9 mouse cellular contexts compared by ENCODE assay signal in genomic region chr14:62965811-62966520, GRCm38 (mm10). TPM values are rescaled to one million over a fixed set of nuclear protein-coding genes. Genes with fewer than 3 reads are reported as not detected.
DNase-seq lines count a peak whose midpoint lies in the region; ATAC-seq and TF ChIP-seq lines count a peak whose summit lies in the region.
"Had no signal": no experiment of that assay in that cellular context is flagged by ENCODE, and none has a peak within 500 bp of the region (broad histone marks: within the 10 kb centered on the region; RNA-seq: fewer than 3 reads in every experiment).

No protein-coding gene starts in this region.

- H3K36me3 ChIP-seq in forebrain, embryonic 10.5 days (replicated peaks) = peaks cover 3% of the 10 kb centered on the region; the same call in 1 of the 2 replicates
- H3K36me3 ChIP-seq in kidney, postnatal 0 days (ENCODE audit: insufficient read depth, low read length) = no peaks in the 10 kb centered on the region
- 0 out of 2 replicates have a peak, but pooled peaks cover 5% of the 10 kb centered on the region for H3K36me3 ChIP-seq in midbrain, embryonic 13.5 days

- H3K4me1 ChIP-seq in forebrain, embryonic 10.5 days = peaks cover 13% of the 10 kb centered on the region
- H3K4me1 ChIP-seq in kidney, postnatal 0 days (replicated peaks; ENCODE audit: insufficient read depth, low read length) = no peaks in the 10 kb centered on the region; the same call in 1 of the 2 replicates
- H3K4me1 ChIP-seq in midbrain, embryonic 13.5 days (replicated peaks) = peaks cover 11% of the 10 kb centered on the region

- no peaks in the 10 kb centered on the region for H3K9me3 ChIP-seq in forebrain, embryonic 10.5 days
- H3K9me3 ChIP-seq in kidney, postnatal 0 days (replicated peaks; ENCODE audit: low read length) = no peaks in the 10 kb centered on the region
- H3K9me3 ChIP-seq in midbrain, embryonic 13.5 days = no peaks in the 10 kb centered on the region

- peak overlapping the region; percentile 49 for H3K4me3 ChIP-seq in forebrain, embryonic 10.5 days
- peak overlapping the region; percentile 26 for H3K4me3 ChIP-seq in kidney, postnatal 0 days (replicated peaks; ENCODE audit: low read depth, low read length)
- H3K4me3 ChIP-seq in midbrain, embryonic 13.5 days (replicated peaks) = peak overlapping the region; percentile 21

- no peak overlapping the region for H3K9ac ChIP-seq in kidney, postnatal 0 days (ENCODE audit: low read depth, low read length)
- H3K9ac ChIP-seq in midbrain, embryonic 13.5 days (replicated peaks) = no peak overlapping the region; the same call in 1 of the 2 replicates

- no peaks in the 10 kb centered on the region for H3K27me3 ChIP-seq in forebrain, embryonic 10.5 days (ENCODE audit: poor library complexity, severe bottlenecking)
- no peaks in the 10 kb centered on the region for H3K27me3 ChIP-seq in kidney, postnatal 0 days (ENCODE audit: insufficient read depth, low read length)
- H3K27me3 ChIP-seq in midbrain, embryonic 13.5 days = no peaks in the 10 kb centered on the region

- whole genome bisulfite sequencing in forebrain, embryonic 10.5 days = 29% methylated on average over 15 of the region's 15 CpGs
- WGBS in kidney, postnatal 0 days = 9% methylated on average over 15 of the region's 15 CpGs
- WGBS in midbrain, embryonic 13.5 days = 23% methylated on average over 15 of the region's 15 CpGs

- H3K4me2 ChIP-seq in kidney, postnatal 0 days (ENCODE audit: low read length) = peak overlapping the region; percentile 57
- H3K4me2 ChIP-seq in midbrain, embryonic 13.5 days (replicated peaks) = peak overlapping the region; percentile 44

- peak; percentile 7 for DNase-seq in gastrocnemius, adult 18-20 months (ENCODE audit: low spot score)
- DNase-seq in gastrocnemius, postnatal 25 days = no peak
- no peak for DNase-seq in forebrain, embryonic 10.5 days (ENCODE audit: extremely low spot score, low spot score)
- peak; percentile 90 for DNase-seq in kidney, postnatal 0 days (ENCODE audit: low spot score)
- no peak for DNase-seq in c-Kit-positive CD71-positive TER-119-positive erythroid progenitor cells, embryonic 14.5 days (ENCODE audit: low spot score)
- no peak for DNase-seq in right cerebral cortex, adult 18-20 months
- DNase-seq in cerebellum, adult 11-12 months = no peak

- peak overlapping the region; percentile 72 for H3K27ac ChIP-seq in forebrain, embryonic 10.5 days
- peak overlapping the region; percentile 60 for H3K27ac ChIP-seq in kidney, postnatal 0 days
- no peak overlapping the region for H3K27ac ChIP-seq in midbrain, embryonic 13.5 days

- no peak for TF ChIP-seq CTCF in kidney, postnatal 0 days (IDR thresholded peaks at IDR 0.05; ENCODE audit: low read depth)

- ATAC-seq in kidney, postnatal 0 days (replicated peaks; ENCODE audit: low FRiP score, low read depth) = peak; percentile 73; the same call in 1 of the 2 replicates
- no peak for ATAC-seq in midbrain, embryonic 13.5 days

RNA-seq across cellular contexts. Expression of gene Defb48, which starts 18.3 kb away (rescaled TPM):
- total RNA-seq in gastrocnemius, adult 18-20 months (2021) = not detected
- not detected for total RNA-seq in gastrocnemius, postnatal 25 days (2021)
- polyA plus RNA-seq in forebrain, embryonic 10.5 days (2016; fragmentation: Nextera tagmentation; extraction: Ambion mirVana) = not detected in 2 replicates
- polyA plus RNA-seq in kidney, postnatal 0 days (2015; fragmentation: Nextera tagmentation; extraction: Ambion mirVana) = not detected in 2 replicates
- polyA plus RNA-seq in midbrain, embryonic 13.5 days (2015; fragmentation: Nextera tagmentation; extraction: Ambion mirVana) = not detected in 2 replicates
- polyA plus RNA-seq: spleen, adult 2 months had no signal

RNA-seq across cellular contexts. Expression of gene Defb47, which starts 31.9 kb away (rescaled TPM):
- not detected for total RNA-seq in gastrocnemius, adult 18-20 months (2021)
- not detected for total RNA-seq in gastrocnemius, postnatal 25 days (2021)
- not detected in 2 replicates for polyA plus RNA-seq in forebrain, embryonic 10.5 days (2016; fragmentation: Nextera tagmentation; extraction: Ambion mirVana)
- polyA plus RNA-seq in kidney, postnatal 0 days (2015; fragmentation: Nextera tagmentation; extraction: Ambion mirVana) = not detected in 2 replicates
- polyA plus RNA-seq in midbrain, embryonic 13.5 days (2015; fragmentation: Nextera tagmentation; extraction: Ambion mirVana) = not detected in 2 replicates
- polyA plus RNA-seq: spleen, adult 2 months had no signal

RNA-seq across cellular contexts. Expression of gene Defb43, which starts 45.6 kb away (rescaled TPM):
- total RNA-seq in gastrocnemius, adult 18-20 months (2021) = not detected
- not detected for total RNA-seq in gastrocnemius, postnatal 25 days (2021)
- not detected in 2 replicates for polyA plus RNA-seq in forebrain, embryonic 10.5 days (2016; fragmentation: Nextera tagmentation; extraction: Ambion mirVana)
- not detected in 2 replicates for polyA plus RNA-seq in kidney, postnatal 0 days (2015; fragmentation: Nextera tagmentation; extraction: Ambion mirVana)
- polyA plus RNA-seq in midbrain, embryonic 13.5 days (2015; fragmentation: Nextera tagmentation; extraction: Ambion mirVana) = not detected in 2 replicates
- polyA plus RNA-seq: spleen, adult 2 months had no signal

Comparison
In these comparisons a context has a peak if more than half of its experiments do, and no peak if none do; other contexts are left out.
1. DNase-seq: peak in gastrocnemius, adult 18-20 months (single experiment) and kidney, postnatal 0 days (single experiment); none in gastrocnemius, postnatal 25 days (single experiment), forebrain, embryonic 10.5 days (single experiment), c-Kit-positive CD71-positive TER-119-positive erythroid progenitor cells, embryonic 14.5 days (single experiment), right cerebral cortex, adult 18-20 months (single experiment) and cerebellum, adult 11-12 months (single experiment).
2. Peak in every context shown above with its lines, with median percentiles within 50 percentile points of each other: H3K4me3 ChIP-seq.